Mouse (Mus musculus): ENCODE results near the gene Sumo1. TPM values are rescaled to one million over a fixed set of nuclear protein-coding genes. Genes with fewer than 3 reads are reported as not detected.

Gene Sumo1
- polyA plus RNA-seq, 1 experiment from 2014 or later: 375 TPM

- ATAC-seq: no peak
- no peaks in the 10 kb centered on the region for H3K4me1 ChIP-seq (replicated peaks)
- no peak overlapping the region for H3K4me2 ChIP-seq (replicated peaks)
- no peaks in the 10 kb centered on the region for H3K9me3 ChIP-seq
- 68% methylated on average over 5 of the region's 5 CpGs for WGBS
- no peak overlapping the region for H3K4me3 ChIP-seq (replicated peaks)
- H3K36me3 ChIP-seq: no peaks in the 10 kb centered on the region
- H3K27ac ChIP-seq: no peak overlapping the region
- no peak overlapping the region for H3K9ac ChIP-seq
- H3K27me3 ChIP-seq (replicated peaks): no peaks in the 10 kb centered on the region
These were observed 104.8 kb downstream of the Sumo1 start for GRCm38 (mm10) chr1:59565804-59566203.

GRCm38 (mm10) chr1:59563581-59563980 is 107.1 kb downstream of the Sumo1 start:
- Histone ChIP-seq H3K27me3 (replicated peaks) (no peaks in the 10 kb centered on the region), H3K4me1 (replicated peaks) (no peaks in the 10 kb centered on the region), H3K4me2 (replicated peaks) (no peak overlapping the region), H3K27ac (no peak overlapping the region), H3K9me3 (no peaks in the 10 kb centered on the region), H3K4me3 (replicated peaks) (no peak overlapping the region), H3K9ac (no peak overlapping the region), H3K36me3 (no peaks in the 10 kb centered on the region)
- ATAC-seq: no peak
- WGBS: 50% methylated on average over 2 of the region's 2 CpGs

GRCm38 (mm10) chr1:59553708-59554107 is 116.9 kb downstream of the Sumo1 start:
- Histone ChIP-seq H3K27ac (no peak overlapping the region), H3K4me1 (replicated peaks) (0 out of 2 replicates have a peak, but pooled peaks cover 2% of the 10 kb centered on the region), H3K4me2 (replicated peaks) (no peak overlapping the region), H3K27me3 (replicated peaks) (no peaks in the 10 kb centered on the region), H3K36me3 (no peaks in the 10 kb centered on the region), H3K9me3 (no peaks in the 10 kb centered on the region), H3K4me3 (replicated peaks) (no peak overlapping the region), H3K9ac (no peak overlapping the region)
- 52% methylated on average over 5 of the region's 5 CpGs for WGBS
- ATAC-seq: no peak

GRCm38 (mm10) chr1:59550996-59551395 is 119.6 kb downstream of the Sumo1 start:
- H3K9me3 ChIP-seq: no peaks in the 10 kb centered on the region
- H3K27ac ChIP-seq: no peak overlapping the region
- no peaks in the 10 kb centered on the region for H3K27me3 ChIP-seq (replicated peaks)
- 0 out of 2 replicates have a peak, but pooled peaks cover 2% of the 10 kb centered on the region for H3K4me1 ChIP-seq (replicated peaks)
- H3K4me3 ChIP-seq (replicated peaks): no peak overlapping the region
- H3K4me2 ChIP-seq (replicated peaks): no peak overlapping the region
- H3K9ac ChIP-seq: no peak overlapping the region
- no peaks in the 10 kb centered on the region for H3K36me3 ChIP-seq
- WGBS: 58% methylated on average over 11 of the region's 11 CpGs
- ATAC-seq: no peak

- ATAC-seq: peak; percentile 66
- no peaks in the 10 kb centered on the region for H3K9me3 ChIP-seq
- H3K36me3 ChIP-seq: no peaks in the 10 kb centered on the region
- WGBS: 43% methylated on average over 6 of the region's 6 CpGs
- no peak overlapping the region for H3K4me3 ChIP-seq (replicated peaks)
- H3K9ac ChIP-seq: no peak overlapping the region
- no peak overlapping the region for H3K4me2 ChIP-seq (replicated peaks)
- no peaks in the 10 kb centered on the region for H3K27me3 ChIP-seq (replicated peaks)
- H3K27ac ChIP-seq: no peak overlapping the region
- 0 out of 2 replicates have a peak, but pooled peaks cover 2% of the 10 kb centered on the region for H3K4me1 ChIP-seq (replicated peaks)
These were observed 120.4 kb downstream of the Sumo1 start for GRCm38 (mm10) chr1:59550227-59550626.

- WGBS: 77% methylated on average over 7 of the region's 7 CpGs
- H3K4me3 ChIP-seq (replicated peaks): no peak overlapping the region
- no peak for ATAC-seq
These were observed 121.5 kb downstream of the Sumo1 start for GRCm38 (mm10) chr1:59549036-59549675.

GRCm38 (mm10) chr1:59548486-59548885 is 122.1 kb downstream of the Sumo1 start:
- Histone ChIP-seq H3K4me2 (replicated peaks) (no peak overlapping the region), H3K4me1 (replicated peaks) (0 out of 2 replicates have a peak, but pooled peaks cover 2% of the 10 kb centered on the region), H3K27ac (no peak overlapping the region), H3K27me3 (replicated peaks) (no peaks in the 10 kb centered on the region), H3K36me3 (no peaks in the 10 kb centered on the region), H3K9ac (no peak overlapping the region), H3K9me3 (no peaks in the 10 kb centered on the region), H3K4me3 (replicated peaks) (no peak overlapping the region)
- ATAC-seq: no peak
- 89% methylated on average over 5 of the region's 5 CpGs for WGBS

More at GRCm38 (mm10) chr1:59549036-59549675, 121.5 kb downstream of the Sumo1 start:
- no peaks in the 10 kb centered on the region for H3K9me3 ChIP-seq
- H3K27me3 ChIP-seq (replicated peaks): no peaks in the 10 kb centered on the region
- H3K36me3 ChIP-seq: no peaks in the 10 kb centered on the region
- no peak overlapping the region for H3K9ac ChIP-seq
- H3K27ac ChIP-seq: no peak overlapping the region
- 0 out of 2 replicates have a peak, but pooled peaks cover 2% of the 10 kb centered on the region for H3K4me1 ChIP-seq (replicated peaks)
- no peak overlapping the region for H3K4me2 ChIP-seq (replicated peaks)

GRCm38 (mm10) chr1:59543911-59544310 is 126.7 kb downstream of the Sumo1 start:
- no peak; the same call in 1 of the 2 replicates for ATAC-seq
- no peaks in the 10 kb centered on the region for H3K36me3 ChIP-seq
- no peaks in the 10 kb centered on the region for H3K27me3 ChIP-seq (replicated peaks)
- H3K27ac ChIP-seq: no peak overlapping the region
- no peak overlapping the region for H3K4me3 ChIP-seq (replicated peaks)
- H3K4me1 ChIP-seq (replicated peaks): 0 out of 2 replicates have a peak, but pooled peaks cover 4% of the 10 kb centered on the region
- H3K9me3 ChIP-seq: no peaks in the 10 kb centered on the region
- no peak overlapping the region for H3K4me2 ChIP-seq (replicated peaks)
- 75% methylated on average over 8 of the region's 8 CpGs for WGBS
- H3K9ac ChIP-seq: no peak overlapping the region

GRCm38 (mm10) chr1:59542231-59542630 is 128.4 kb downstream of the Sumo1 start:
- 46% methylated on average over 6 of the region's 6 CpGs for whole genome bisulfite sequencing
- no peak for ATAC-seq
- H3K4me2 ChIP-seq (replicated peaks): no peak overlapping the region

GRCm38 (mm10) chr1:59541271-59542020 is 129.2 kb downstream of the Sumo1 start:
- no peaks in the 10 kb centered on the region for H3K36me3 ChIP-seq
- 88% methylated on average over 16 of the region's 16 CpGs for WGBS
- H3K4me3 ChIP-seq (replicated peaks): no peak overlapping the region
- H3K9ac ChIP-seq: no peak overlapping the region
- no peaks in the 10 kb centered on the region for H3K9me3 ChIP-seq
- no peaks in the 10 kb centered on the region for H3K27me3 ChIP-seq (replicated peaks)
- H3K4me1 ChIP-seq (replicated peaks): 0 out of 2 replicates have a peak, but pooled peaks cover 4% of the 10 kb centered on the region
- peak; percentile 28; the same call in 1 of the 2 replicates for ATAC-seq
- H3K4me2 ChIP-seq (replicated peaks): no peak overlapping the region
- no peak overlapping the region for H3K27ac ChIP-seq

More at GRCm38 (mm10) chr1:59542231-59542630, 128.4 kb downstream of the Sumo1 start:
- Histone ChIP-seq H3K9ac (no peak overlapping the region), H3K36me3 (no peaks in the 10 kb centered on the region), H3K27ac (no peak overlapping the region), H3K4me3 (replicated peaks) (no peak overlapping the region), H3K27me3 (replicated peaks) (no peaks in the 10 kb centered on the region), H3K9me3 (no peaks in the 10 kb centered on the region), H3K4me1 (replicated peaks) (0 out of 2 replicates have a peak, but pooled peaks cover 4% of the 10 kb centered on the region)

- WGBS: 50% methylated on average over 19 of the region's 19 CpGs
- Histone ChIP-seq H3K4me1 (replicated peaks) (0 out of 2 replicates have a peak, but pooled peaks cover 4% of the 10 kb centered on the region), H3K4me2 (replicated peaks) (peak overlapping the region; percentile 34; the same call in 1 of the 2 replicates), H3K4me3 (replicated peaks) (no peak overlapping the region), H3K9ac (no peak overlapping the region), H3K27ac (0 out of 2 replicates have a peak overlapping the region, but pooled peaks have one; percentile 7), H3K9me3 (no peaks in the 10 kb centered on the region), H3K36me3 (no peaks in the 10 kb centered on the region), H3K27me3 (replicated peaks) (no peaks in the 10 kb centered on the region)
- peak; percentile 74 for ATAC-seq
These were observed 130.0 kb downstream of the Sumo1 start for GRCm38 (mm10) chr1:59540537-59541148.

GRCm38 (mm10) chr1:59538381-59538780 is 132.3 kb downstream of the Sumo1 start:
- no peak overlapping the region for H3K4me3 ChIP-seq (replicated peaks)
- H3K9ac ChIP-seq: no peak overlapping the region
- no peaks in the 10 kb centered on the region for H3K27me3 ChIP-seq (replicated peaks)
- 0 out of 2 replicates have a peak, but pooled peaks cover 4% of the 10 kb centered on the region for H3K4me1 ChIP-seq (replicated peaks)
- H3K27ac ChIP-seq: no peak overlapping the region
- H3K36me3 ChIP-seq: no peaks in the 10 kb centered on the region
- no peak for ATAC-seq
- WGBS: 87% methylated on average over 5 of the region's 5 CpGs
- H3K4me2 ChIP-seq (replicated peaks): no peak overlapping the region
- H3K9me3 ChIP-seq: no peaks in the 10 kb centered on the region

All from intestine, embryonic 15.5 days (tissue).